Mouse (Mus musculus) hindbrain, embryonic 16.5 days (tissue): ENCODE results near the gene Nav2. TPM values are rescaled to one million over a fixed set of nuclear protein-coding genes. Genes with fewer than 3 reads are reported as not detected.

Source experiments
- ATAC-seq: fragments of 200-750 bp; cut with Nextera tagmentation; 2 replicates; pipeline ENCODE4 v1.8.0; 2017; ENCODE audit warnings: moderate TSS enrichment, moderate library complexity
- H3K27ac ChIP-seq: fragments of 300-500 bp; sonication (generic); 2 replicates; pipeline ENCODE4 v1.5.1; 2014; ENCODE audit warnings: low read depth, mild to moderate bottlenecking, control low read depth, low read length, moderate library complexity
- H3K27me3 ChIP-seq: fragments of 300-500 bp; sonication (generic); replicated peaks from 2 replicates; pipeline ENCODE4 v1.6.1; 2014; ENCODE audit warnings: low read length; ENCODE audit not compliant: control insufficient read depth, insufficient read depth
- H3K36me3 ChIP-seq: fragments of 300-500 bp; sonication (generic); 2 replicates; pipeline ENCODE4 v1.6.1; 2014; ENCODE audit warnings: mild to moderate bottlenecking, low read length, moderate library complexity, mixed read lengths; ENCODE audit not compliant: control insufficient read depth, insufficient read depth
- H3K4me1 ChIP-seq: fragments of 300-500 bp; sonication (generic); 2 replicates; pipeline ENCODE4 v1.6.1; 2014; ENCODE audit warnings: low read depth, low read length; ENCODE audit not compliant: control insufficient read depth, insufficient read depth
- H3K4me2 ChIP-seq: fragments of 300-500 bp; sonication (generic); 2 replicates; pipeline ENCODE4 v1.6.1; 2014; ENCODE audit warnings: mild to moderate bottlenecking, low read length, control low read depth, moderate library complexity
- H3K4me3 ChIP-seq: fragments of 300-500 bp; sonication (generic); 2 replicates; pipeline ENCODE4 v1.5.1; 2014; ENCODE audit warnings: mild to moderate bottlenecking, low read length, control low read depth, moderate library complexity
- H3K9ac ChIP-seq: fragments of 300-500 bp; sonication (generic); 2 replicates; pipeline ENCODE4 v1.6.1; 2014; ENCODE audit warnings: low read depth, mild to moderate bottlenecking, control low read depth, low read length, moderate library complexity
- H3K9me3 ChIP-seq: fragments of 300-500 bp; sonication (generic); 2 replicates; pipeline ENCODE4 v1.6.1; 2014; ENCODE audit warnings: mild to moderate bottlenecking, low read length, moderate library complexity; ENCODE audit not compliant: control insufficient read depth
- WGBS: fragments of 180-500 bp; shearing (Covaris S2); extraction: QIAGEN DNeasy Blood & Tissue Kit; methylation state at CpG from one replicate; pipeline ENCODE4 v1.1.7; 2014; 5-methylcytosine and 5-hydroxymethylcytosine counted together
- polyA plus RNA-seq: library from polyadenylated mRNA; unstranded; fragments of >200 nt; fragmentation: Nextera tagmentation; extraction: Ambion mirVana; gene quantifications from 2 replicates; pipeline ENCODE4 v1.2.1, GENCODE M21; 2015

Gene Nav2
- polyA plus RNA-seq, 1 experiment from 2014 or later, result 27.9 TPM

DNA sequence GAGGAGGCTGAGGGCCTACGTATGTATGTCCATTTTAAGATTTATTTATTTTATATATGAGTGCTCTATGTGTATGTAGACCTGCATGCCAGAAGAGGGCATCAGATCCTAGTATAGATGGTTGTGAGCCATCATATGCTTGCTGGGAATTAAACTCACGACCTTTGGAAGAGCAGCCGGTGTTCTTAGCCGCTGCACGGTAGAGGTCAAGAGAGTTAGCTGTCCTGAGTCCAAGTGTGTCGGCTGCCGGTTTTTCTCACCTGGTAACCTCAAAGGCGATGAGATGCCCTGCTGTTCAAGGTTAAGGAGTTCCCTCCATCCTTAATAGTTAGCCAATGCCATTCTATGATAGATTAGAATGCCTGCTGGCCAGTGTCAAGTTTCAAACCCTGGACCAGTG lies 594.9 kb downstream of the Nav2 start:
- Histone ChIP-seq H3K27me3 (no peaks in the 10 kb centered on the region), H3K4me3 (no peak overlapping the region), H3K36me3 (no peaks in the 10 kb centered on the region), H3K4me1 (peaks cover 10% of the 10 kb centered on the region), H3K27ac (no peak overlapping the region), H3K9me3 (no peaks in the 10 kb centered on the region), H3K4me2 (no peak overlapping the region), H3K9ac (no peak overlapping the region)
- WGBS, result 61% methylated on average over 8 of the region's 8 CpGs
- ATAC-seq, result no peak

DNA sequence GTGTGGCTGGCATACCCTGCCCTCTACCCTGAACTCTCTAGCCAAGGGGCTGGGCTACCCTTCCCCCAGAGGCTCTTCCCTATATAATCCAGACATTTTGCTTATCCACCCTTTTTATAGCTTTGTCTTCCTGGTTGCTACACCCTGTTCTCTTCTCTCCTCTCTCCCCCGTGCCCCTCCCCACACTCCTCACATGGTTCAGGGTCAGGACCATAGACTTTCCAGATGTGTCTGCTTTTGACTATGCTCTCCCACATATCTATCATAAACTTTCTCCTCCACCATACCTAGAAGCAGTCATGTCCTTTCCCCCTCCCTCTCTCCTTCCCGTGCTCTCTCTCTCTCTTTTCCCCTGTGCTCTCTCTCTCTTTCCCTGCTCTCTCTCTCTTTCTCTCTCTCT lies 595.4 kb downstream of the Nav2 start:
- Histone ChIP-seq H3K9ac (no peak overlapping the region), H3K36me3 (no peaks in the 10 kb centered on the region), H3K4me1 (peaks cover 10% of the 10 kb centered on the region), H3K9me3 (no peaks in the 10 kb centered on the region), H3K27ac (no peak overlapping the region), H3K4me3 (no peak overlapping the region), H3K4me2 (no peak overlapping the region), H3K27me3 (no peaks in the 10 kb centered on the region)
- WGBS, result 35% methylated on average over 2 of the region's 2 CpGs
- ATAC-seq, result peak; percentile 35

DNA sequence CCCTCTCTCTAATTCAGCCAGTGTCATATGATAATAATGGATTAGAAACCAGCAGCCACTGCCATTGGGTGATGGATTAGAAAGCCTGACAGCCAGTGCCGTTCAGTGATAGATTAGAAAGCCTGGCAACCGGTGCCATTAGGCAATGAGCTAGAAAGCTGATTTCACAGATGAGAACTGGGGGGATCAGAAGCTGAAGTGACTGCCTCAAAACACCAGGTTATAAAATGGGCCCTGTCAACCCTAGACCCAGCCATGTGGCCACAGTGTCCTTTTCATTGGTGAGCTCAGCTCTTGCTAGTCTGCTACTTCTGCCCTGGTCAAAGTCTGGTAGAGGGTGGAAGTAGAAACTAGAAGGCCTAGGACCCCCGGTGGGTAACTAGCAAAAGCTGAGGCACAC lies 595.8 kb downstream of the Nav2 start:
- ATAC-seq, result peak; percentile 35
- Histone ChIP-seq H3K27ac (peak overlapping the region; percentile 33), H3K36me3 (no peaks in the 10 kb centered on the region), H3K4me1 (peaks cover 10% of the 10 kb centered on the region), H3K27me3 (no peaks in the 10 kb centered on the region), H3K9me3 (no peaks in the 10 kb centered on the region), H3K9ac (no peak overlapping the region; the same call in 1 of the 2 replicates), H3K4me3 (no peak overlapping the region), H3K4me2 (no peak overlapping the region)
- WGBS, result 5% methylated on average over 3 of the region's 3 CpGs

DNA sequence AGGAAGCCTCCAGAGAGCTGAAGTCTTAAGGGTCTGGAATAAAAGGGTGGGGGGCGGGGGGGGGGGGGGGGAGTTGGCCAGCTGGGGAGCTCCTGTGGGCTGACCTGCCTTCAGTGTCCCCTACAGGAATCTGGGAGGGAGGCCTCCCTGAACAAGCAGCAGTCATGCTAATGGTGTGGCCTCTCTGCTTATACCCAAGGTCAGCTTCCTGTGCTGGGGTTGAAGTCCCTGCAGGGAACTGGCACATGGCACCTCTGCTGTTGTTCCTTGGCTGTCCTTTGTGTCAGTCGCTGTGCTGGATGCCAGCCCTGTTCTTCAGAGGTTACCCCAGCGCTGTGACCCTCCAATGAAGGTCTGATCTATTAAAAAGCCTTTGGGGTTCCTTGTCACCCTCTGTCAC lies 596.5 kb downstream of the Nav2 start:
- no peaks in the 10 kb centered on the region for H3K36me3 ChIP-seq
- ATAC-seq, result no peak; the same call in none of the 2 replicates
- H3K27me3 ChIP-seq, result no peaks in the 10 kb centered on the region
- H3K4me1 ChIP-seq, result peaks cover 10% of the 10 kb centered on the region
- no peak overlapping the region; the same call in 1 of the 2 replicates for H3K27ac ChIP-seq
- H3K4me3 ChIP-seq, result no peak overlapping the region
- no peak overlapping the region for H3K9ac ChIP-seq
- H3K9me3 ChIP-seq, result no peaks in the 10 kb centered on the region
- WGBS, result 9% methylated on average over 2 of the region's 3 CpGs
- H3K4me2 ChIP-seq, result no peak overlapping the region

DNA sequence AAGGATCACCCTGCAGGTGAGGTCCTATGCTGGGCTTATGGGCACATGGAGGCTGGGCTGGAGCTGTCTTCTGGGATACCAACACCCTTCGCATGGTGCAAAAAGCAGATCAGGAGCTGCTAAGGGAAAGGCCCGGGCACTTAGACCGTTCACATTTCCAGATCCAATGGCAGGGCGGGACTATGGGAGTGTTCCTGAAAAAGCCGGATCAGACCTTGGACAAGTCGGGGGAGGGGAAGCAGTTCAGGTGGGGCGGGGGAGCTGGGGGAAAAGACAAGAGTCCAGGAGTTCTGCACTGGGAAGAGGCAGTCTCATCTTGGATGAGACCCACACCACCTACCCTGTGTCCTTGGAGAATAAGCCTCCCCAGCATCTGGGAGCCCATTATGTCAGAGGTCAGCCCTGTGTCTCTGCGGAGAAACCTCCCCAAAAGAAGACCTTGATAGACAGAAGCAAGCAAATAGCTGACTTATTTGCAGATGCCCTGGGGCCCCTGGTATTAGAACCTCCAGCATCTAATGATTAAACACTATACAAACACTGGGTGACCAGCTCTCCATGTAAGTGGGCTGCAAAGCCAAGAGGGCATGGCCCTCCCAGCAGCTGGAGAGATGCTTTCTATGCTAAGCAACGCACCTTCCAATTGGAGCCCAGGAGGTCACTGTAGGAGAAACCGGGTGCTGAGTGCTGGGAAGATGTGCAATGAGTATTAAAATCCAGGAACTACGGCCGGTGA lies 597.7 kb downstream of the Nav2 start:
- H3K4me3 ChIP-seq, result no peak overlapping the region
- H3K27me3 ChIP-seq, result no peaks in the 10 kb centered on the region
- no peak overlapping the region for H3K4me2 ChIP-seq
- ATAC-seq, result no peak
- no peak overlapping the region for H3K9ac ChIP-seq
- H3K9me3 ChIP-seq, result no peaks in the 10 kb centered on the region
- peaks cover 10% of the 10 kb centered on the region for H3K4me1 ChIP-seq
- WGBS, result 81% methylated on average over 12 of the region's 12 CpGs
- H3K27ac ChIP-seq, result no peak overlapping the region
- H3K36me3 ChIP-seq, result no peaks in the 10 kb centered on the region

DNA sequence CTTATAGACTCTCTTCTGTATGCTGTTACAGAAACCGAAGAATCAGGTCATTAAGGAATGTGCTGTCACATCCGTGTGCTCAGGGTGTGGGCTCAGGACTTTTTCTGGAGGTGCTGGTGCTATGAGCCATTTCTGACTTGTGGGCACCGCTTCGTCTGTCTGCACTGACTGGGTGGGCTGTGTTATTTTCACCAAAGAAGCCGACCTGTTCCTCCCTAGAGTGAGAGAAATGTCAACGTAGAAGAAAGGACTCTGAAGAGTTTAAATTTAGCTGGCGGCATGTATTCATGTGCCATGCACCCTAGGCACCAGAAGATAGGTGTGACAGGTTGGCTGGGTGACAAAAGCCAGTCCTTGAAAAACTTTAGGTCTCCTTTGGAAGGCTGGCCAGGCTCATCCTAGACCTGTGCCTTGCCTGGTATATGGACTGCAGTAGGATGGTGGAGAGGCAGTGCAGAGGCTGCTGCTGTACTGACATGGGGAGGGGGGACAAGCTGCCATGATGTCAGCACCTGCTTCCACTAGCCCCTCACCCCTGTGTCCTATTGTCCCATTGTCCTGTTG lies 599.5 kb downstream of the Nav2 start:
- no peaks in the 10 kb centered on the region for H3K9me3 ChIP-seq
- ATAC-seq, result no peak
- no peak overlapping the region for H3K4me2 ChIP-seq
- H3K4me3 ChIP-seq, result no peak overlapping the region
- H3K27me3 ChIP-seq, result no peaks in the 10 kb centered on the region
- no peaks in the 10 kb centered on the region for H3K36me3 ChIP-seq
- peaks cover 13% of the 10 kb centered on the region for H3K4me1 ChIP-seq
- H3K27ac ChIP-seq, result no peak overlapping the region
- H3K9ac ChIP-seq, result no peak overlapping the region
- 87% methylated on average over 7 of the region's 7 CpGs for WGBS

DNA sequence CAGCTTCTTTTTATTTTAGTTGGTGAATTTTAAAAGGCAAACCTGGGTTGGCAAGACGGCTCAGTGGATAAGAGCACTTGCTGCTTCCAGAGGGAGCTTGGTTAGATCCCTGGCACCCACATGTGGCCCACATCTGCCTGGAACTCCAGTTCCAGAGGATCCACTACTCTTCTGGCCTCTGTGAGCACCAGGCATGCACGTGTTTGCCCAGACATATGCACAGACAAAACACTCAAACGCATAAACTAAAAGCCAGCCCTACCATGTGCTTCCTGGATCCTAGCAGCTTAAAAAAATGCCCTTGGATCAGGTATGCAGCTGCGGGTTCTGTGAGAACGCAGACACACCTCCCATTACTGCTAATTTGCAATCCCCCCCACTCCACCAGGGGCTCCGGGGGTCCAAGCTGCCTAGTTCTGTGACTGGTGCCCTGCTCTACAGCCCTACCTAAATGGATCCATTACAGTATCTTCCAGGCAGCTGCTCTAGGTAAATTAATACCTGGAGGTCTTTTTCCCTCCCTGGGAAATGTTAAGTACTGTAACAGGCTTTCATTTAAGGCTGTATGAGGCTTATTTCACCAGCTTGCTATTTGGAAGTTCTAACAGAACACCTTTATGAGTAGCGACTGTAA lies 603.4 kb downstream of the Nav2 start:
- WGBS, result 62% methylated on average over 7 of the region's 7 CpGs
- Histone ChIP-seq H3K27ac (no peak overlapping the region), H3K27me3 (no peaks in the 10 kb centered on the region), H3K4me3 (no peak overlapping the region), H3K9ac (no peak overlapping the region), H3K4me1 (peaks cover 3% of the 10 kb centered on the region; the same call in 1 of the 2 replicates), H3K9me3 (no peaks in the 10 kb centered on the region), H3K4me2 (no peak overlapping the region), H3K36me3 (no peaks in the 10 kb centered on the region)
- no peak for ATAC-seq

DNA sequence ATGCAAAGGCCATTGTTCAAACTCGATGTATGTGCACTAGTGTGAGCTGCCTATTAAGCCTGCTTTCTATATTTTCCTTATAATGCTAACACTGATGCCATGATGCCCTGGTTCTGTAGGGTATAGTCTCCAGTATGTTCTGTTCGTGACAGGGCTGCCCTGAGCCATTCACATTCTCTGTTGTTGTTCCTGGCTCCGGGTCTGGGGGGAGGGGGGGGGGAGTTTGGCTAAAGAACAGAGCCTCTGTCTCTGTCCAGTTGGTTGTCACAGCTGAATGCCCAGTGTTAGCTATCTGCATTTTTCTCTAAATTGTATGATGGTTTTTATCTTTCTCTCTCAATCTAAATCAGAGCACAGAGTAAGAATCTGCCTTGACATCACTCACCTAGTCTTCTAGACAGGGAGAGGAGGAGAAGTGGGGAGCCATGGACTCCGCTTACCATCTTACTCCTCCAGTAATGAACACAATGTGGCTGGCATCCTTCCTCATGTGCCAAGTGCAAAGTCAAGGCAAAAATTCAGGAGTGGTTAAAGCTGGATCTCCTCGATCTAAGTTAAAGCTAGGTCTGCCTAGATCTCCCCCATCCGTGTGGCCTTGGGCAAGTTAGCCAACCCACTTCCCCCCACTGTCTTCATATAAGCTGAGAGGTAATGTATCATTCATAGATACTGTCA lies 605.4 kb downstream of the Nav2 start:
- no peaks in the 10 kb centered on the region for H3K36me3 ChIP-seq
- peaks cover 3% of the 10 kb centered on the region; the same call in 1 of the 2 replicates for H3K4me1 ChIP-seq
- 0 out of 2 replicates have a peak, but pooled peaks have one; percentile 43 for ATAC-seq
- H3K27me3 ChIP-seq, result no peaks in the 10 kb centered on the region
- no peak overlapping the region for H3K9ac ChIP-seq
- no peaks in the 10 kb centered on the region for H3K9me3 ChIP-seq
- H3K4me2 ChIP-seq, result no peak overlapping the region
- WGBS, result 64% methylated on average over 6 of the region's 6 CpGs
- no peak overlapping the region for H3K4me3 ChIP-seq
- peak overlapping the region; percentile 7; the same call in 1 of the 2 replicates for H3K27ac ChIP-seq

DNA sequence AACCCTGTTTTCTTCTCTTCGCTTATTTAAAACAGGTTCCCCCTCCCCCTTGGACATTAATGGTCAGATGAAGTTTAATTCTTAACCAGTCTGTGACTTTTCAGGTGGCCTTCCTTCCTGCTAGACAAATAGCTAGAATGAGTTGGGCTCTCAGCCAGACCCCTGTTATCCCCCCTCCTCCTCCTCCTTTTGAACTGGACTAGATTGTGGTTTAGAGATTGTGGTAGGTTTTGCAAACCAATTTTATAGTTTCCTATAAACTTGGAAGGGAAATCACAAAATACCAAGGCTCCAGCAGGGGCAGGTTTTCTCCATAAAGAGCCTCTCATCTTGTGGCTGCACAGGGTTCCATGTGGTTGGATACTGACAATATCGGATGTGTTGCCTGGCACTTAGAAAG lies 606.5 kb downstream of the Nav2 start:
- H3K36me3 ChIP-seq, result no peaks in the 10 kb centered on the region
- no peak overlapping the region for H3K4me2 ChIP-seq
- WGBS, result 76% methylated on average over 2 of the region's 2 CpGs
- H3K9me3 ChIP-seq, result no peaks in the 10 kb centered on the region
- H3K4me1 ChIP-seq, result peaks cover 3% of the 10 kb centered on the region; the same call in 1 of the 2 replicates
- H3K27ac ChIP-seq, result no peak overlapping the region
- H3K27me3 ChIP-seq, result no peaks in the 10 kb centered on the region
- no peak overlapping the region for H3K9ac ChIP-seq
- ATAC-seq, result no peak
- H3K4me3 ChIP-seq, result no peak overlapping the region
